Comparison of ENCODE assay signal across 11 mouse cellular contexts in the genomic region with DNA sequence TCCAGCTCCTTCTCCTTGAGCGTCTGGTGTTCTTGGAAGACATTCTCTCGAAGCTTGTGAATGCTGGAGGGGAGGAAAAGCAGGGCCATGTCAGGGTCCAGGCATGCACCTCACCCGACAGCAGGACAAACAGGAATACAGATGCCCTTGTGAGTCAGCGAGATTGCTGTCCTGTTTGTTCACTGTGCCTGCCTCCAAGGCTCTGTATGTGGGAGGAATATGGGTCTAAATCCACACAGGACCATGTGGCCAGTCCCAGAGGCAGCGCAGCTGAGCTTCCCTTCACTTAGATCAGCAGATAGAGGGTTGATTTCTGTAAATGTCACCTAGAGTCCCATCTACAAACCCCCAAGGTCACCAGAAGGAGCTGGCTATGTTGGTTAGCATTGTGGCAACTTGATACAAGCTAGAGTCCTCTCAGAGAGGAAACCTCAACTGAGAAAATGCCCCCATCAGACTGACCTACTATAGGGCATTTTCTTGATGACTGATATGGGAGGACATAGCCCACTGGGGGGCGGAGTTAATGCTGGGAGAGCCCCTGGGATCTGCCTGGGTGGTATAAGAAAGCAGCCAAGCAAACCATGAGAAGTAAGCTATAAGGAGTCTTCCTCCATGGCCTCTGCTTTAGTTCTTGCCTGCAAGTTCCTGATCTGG.
"Had no signal": no experiment of that assay in that cellular context is flagged by ENCODE, and none has a peak within 500 bp of the region (broad histone marks: within the 10 kb centered on the region; RNA-seq: fewer than 3 reads in every experiment).

No protein-coding gene starts in this region.

- H3K27ac ChIP-seq: limb, embryonic 13.5 days; liver, embryonic 14.5 days; midbrain, embryonic 15.5 days; neural tube, embryonic 12.5 days; stomach, postnatal 0 days had no signal

- DNase-seq: kidney, adult 8-10 months; kidney, postnatal 25 days; left cerebral cortex, postnatal 4 days; lung, adult 18-20 months; lung, postnatal 36 days; thymus, postnatal 14 days had no signal

- H3K4me3 ChIP-seq: limb, embryonic 13.5 days; midbrain, embryonic 15.5 days; neural tube, embryonic 12.5 days had no signal
